Mouse (Mus musculus) adrenal gland, adult 2 months (tissue): Measurements from ENCODE around the gene Rnf212b. TPM values are rescaled to one million over a fixed set of nuclear protein-coding genes. Genes with fewer than 3 reads are reported as not detected.
"Not testable (repeated sequence)": the region's sequence is repeated elsewhere in the genome, so short reads cannot be mapped to it uniquely, and the experiment has no call there.

Experiments
- DNase-seq: peaks from one replicate; pipeline ENCODE4 v3.0.0; 2021
- long read RNA-seq: library from polyadenylated mRNA; stranded (forward); transcript quantifications from one replicate; pipeline ENCODE4 v2.0.0, GENCODE M21; 2021
- polyA plus RNA-seq: library from polyadenylated mRNA; depleted of rRNA; stranded (reverse); fragments of >200 nt; gene quantifications from 2 replicates; pipeline ENCODE4 v1.2.3, GENCODE M21; 2012; rRNA removed
- total RNA-seq, 2 experiments: library from RNA; stranded (reverse); gene quantifications; 2 replicates each; pipeline ENCODE4 v1.2.3; 2021

Gene Rnf212b
- 1 to 10 TPM in 1 of 2 experiments, under 1 TPM in 1; 0.35 to 1.5 TPM for total RNA-seq
- polyA plus RNA-seq, result 0.22 and 0.24 TPM in 2 replicates
- long read RNA-seq, partial matches to known transcripts, result 0 of 1 reads
- long read RNA-seq, other reads (novel, unspliced or antisense), result 1 of 1 reads

DNA sequence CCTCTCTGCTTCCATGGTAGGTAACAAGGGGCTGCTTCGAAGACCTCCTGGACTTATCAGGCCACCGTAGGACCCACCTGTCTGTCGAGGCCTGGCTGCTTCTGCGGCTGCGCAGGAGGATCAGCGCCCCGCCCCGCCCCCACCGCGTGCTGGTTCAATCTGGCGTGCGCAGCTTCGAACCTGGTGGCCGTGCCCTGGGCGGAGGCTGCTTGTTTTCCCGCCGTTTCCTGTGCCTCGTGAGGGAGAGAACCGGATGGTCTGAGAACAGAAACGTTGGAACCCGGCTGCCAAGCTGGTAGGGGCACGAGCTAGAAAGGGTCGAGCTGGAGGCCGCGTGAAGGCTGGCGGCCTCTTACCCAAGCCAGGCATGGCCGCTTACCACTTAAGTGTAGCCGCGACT is at the start of gene Rnf212b:
Rnf212b (plus strand) TSS at position 151 of the 400 bp plus-strand sequence.
- DNase-seq, result no peak

GRCm38 (mm10) chr14:54766937-54767336 is 47.0 kb upstream of the Rnf212b start:
- DNase-seq, result not testable (repeated sequence)

DNA sequence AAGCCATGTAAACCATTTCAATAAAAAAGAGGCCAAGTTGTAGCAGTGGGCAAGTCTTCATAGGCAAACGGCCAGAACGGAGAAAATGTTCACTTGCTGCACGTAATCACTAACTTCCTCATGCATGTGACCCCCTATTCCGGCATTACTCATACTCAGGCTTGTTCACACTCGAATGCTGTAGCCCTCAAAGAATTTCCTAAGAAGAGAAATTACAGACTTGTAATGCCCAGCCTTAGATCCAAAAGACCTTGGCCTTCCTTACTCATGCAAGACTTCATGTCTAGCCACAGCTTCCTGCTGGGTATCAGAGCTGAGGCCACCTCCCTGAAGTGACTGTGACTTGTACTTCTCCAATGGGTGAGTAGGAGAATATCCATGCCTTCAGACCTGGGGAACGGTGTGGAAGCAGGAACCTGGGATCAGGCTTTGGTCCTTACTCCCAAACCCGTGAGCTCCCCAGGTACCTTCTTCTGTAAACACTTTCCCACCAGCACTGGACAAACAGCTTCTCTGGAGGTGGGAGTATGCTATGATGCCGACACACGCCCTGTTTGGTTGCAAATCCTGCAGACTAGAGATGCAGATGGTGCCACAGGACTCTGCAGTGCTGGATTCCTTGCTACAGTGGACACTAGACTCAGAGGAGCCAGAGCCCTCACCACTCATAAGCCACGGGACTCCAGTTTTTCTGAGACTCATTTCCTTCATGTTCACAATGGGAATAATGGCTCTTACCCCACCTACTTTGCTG is 45.5 kb upstream of the Rnf212b start:
- DNase-seq, result peak; percentile 37

GRCm38 (mm10) chr14:54769068-54769425 is 44.9 kb upstream of the Rnf212b start:
- no peak for DNase-seq

DNA sequence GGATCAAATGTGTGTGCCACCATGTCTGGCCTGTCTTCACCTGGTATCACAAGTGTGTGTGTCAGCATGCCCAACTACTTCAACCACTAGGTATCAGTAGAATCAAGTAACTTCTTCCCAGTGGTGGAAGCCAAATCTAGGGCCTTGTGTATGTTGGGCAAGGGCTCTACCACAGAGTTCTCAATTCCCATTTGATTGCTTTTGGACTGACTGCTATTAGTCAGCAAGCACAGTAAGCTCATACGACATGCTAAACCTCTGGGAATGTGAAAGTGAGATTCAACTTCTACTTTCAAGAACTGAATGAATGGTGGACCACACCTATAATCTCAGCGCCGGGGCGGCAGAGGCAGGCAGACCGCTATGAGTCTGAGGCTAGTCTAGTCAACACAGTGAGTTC is 43.6 kb upstream of the Rnf212b start:
- no peak for DNase-seq

DNA sequence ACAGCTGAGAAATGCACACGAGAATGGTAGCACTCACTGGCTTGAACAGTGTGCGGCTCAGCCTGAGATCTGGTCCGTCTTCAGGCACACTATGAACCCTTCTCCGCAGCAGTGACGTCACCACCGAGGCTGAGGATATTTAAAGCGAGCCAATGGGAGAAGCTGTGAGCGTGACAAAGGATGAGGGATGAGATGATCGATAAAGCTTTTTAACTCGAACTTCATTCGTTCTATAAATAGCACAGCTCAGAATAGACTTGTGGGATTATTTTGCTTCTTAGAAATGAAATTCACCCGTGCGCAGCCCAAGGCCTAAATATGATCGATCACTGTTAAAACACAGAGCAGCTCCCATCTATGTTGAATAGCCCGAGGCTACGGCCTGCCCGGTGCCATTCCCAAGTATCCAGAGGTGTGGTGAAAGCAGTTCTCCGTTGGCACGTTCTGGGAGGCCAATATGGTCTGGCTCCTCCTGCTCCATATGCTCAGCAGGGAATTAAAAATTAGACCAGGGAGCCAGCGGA is 41.5 kb upstream of the Rnf212b start:
- no peak for DNase-seq

GRCm38 (mm10) chr14:54775534-54776041 is 38.4 kb upstream of the Rnf212b start:
- DNase-seq, result no peak

- no peak for DNase-seq
Measured at GRCm38 (mm10) chr14:54776768-54777167, 37.2 kb upstream of the Rnf212b start.

DNA sequence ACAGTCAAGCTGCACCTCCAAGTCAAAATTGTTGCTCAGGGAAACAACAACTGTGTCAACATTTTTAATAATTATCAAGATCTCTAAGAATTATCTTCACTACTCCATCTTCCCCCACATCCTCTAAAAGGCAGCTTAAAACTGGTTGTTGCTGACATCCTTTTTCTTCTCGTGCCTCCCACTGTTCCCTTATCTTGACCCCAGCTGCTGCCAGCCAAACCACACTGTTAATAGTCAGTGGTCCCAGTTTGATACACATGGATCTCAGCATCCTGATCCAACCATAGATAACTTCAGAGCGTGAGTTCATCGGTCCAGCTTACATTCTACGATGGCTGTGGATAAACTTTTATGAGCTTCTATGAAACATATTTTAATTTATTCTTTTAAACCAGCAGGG is 36.0 kb upstream of the Rnf212b start:
- no peak for DNase-seq

GRCm38 (mm10) chr14:54780084-54780483 is 33.9 kb upstream of the Rnf212b start:
- no peak for DNase-seq

- peak; percentile 86 for DNase-seq
Measured at GRCm38 (mm10) chr14:54780836-54781609, 32.9 kb upstream of the Rnf212b start.

GRCm38 (mm10) chr14:54781610-54782365 is 32.2 kb upstream of the Rnf212b start, which contains the start of gene Slc7a8:
Gene Slc7a8 (minus strand): TSS chr14:54781946.
- DNase-seq, result peak; percentile 77

- DNase-seq, result no peak
Measured at GRCm38 (mm10) chr14:54782971-54783370, 31.0 kb upstream of the Rnf212b start.

DNA sequence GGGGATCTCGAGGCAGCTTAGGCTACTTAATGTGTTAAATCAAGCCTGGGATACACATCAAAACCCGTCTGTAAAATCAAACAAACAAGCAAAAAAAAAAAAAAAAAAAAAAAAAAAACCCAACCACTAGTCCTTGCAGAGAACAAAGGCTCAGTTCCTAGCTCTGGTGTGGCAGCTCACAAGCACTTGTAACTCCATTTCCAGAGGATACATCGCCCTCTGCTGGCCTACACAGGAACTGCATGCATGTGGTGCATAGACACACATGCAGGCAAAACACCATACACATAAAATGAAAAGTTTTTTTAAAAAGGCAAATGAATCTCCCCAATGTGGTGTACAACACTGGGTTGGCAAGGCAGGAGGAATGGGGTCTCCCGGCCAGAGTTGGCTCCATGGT is 28.0 kb upstream of the Rnf212b start:
- DNase-seq, result peak; percentile 68

- DNase-seq, result peak; percentile 57
Measured at GRCm38 (mm10) chr14:54786489-54786888, 27.5 kb upstream of the Rnf212b start.

GRCm38 (mm10) chr14:54787226-54787625 is 26.7 kb upstream of the Rnf212b start:
- DNase-seq, result no peak

- no peak for DNase-seq
Measured at GRCm38 (mm10) chr14:54788231-54788630, 25.7 kb upstream of the Rnf212b start.

- no peak for DNase-seq
Measured at GRCm38 (mm10) chr14:54792166-54792565, 21.8 kb upstream of the Rnf212b start.

GRCm38 (mm10) chr14:54793351-54793750 is 20.6 kb upstream of the Rnf212b start:
- no peak for DNase-seq

DNA sequence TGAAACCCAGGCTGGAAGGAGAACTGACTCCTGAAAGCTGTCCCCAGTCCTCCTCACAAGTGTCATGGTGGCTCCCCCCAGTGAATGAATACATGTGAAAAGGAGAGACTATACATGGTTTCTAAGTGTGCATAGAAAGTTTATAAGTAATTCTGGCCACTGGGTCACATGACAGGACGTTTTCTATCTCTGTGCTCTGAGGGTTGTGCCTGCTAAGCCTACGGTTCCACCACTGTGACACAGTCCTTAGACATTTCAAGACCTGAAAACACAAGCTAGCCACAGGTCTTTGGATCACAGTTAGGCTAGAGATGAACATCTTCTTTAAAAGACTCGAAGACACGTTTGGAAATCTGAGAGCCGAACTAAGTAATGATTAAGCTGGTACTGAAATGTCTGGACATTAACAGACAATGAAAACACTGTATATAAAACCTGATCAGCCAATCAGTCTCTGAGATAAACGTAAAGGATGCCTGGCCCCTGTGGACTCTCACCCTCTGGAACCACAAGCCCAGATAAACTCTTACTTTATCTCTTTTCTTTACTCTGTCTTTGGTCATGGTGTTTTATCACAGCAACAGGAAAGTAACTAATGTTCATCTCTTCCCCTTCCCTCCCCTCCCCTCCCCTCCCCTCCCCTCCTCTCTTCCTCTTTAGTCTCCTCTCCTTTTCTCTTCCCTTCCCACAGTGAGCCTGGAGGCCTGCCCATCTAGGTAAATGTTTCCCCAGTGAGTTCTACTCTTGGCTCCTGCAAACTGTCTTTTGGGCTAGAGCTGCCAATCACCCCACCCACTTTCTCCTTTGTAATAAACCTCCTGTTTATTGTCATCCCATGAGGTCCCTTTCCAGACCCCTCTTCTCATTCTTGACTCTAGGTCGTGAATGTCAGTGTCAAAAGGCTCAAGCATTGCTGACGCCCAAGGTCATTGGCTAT is 19.8 kb upstream of the Rnf212b start:
- DNase-seq, result no peak

DNA sequence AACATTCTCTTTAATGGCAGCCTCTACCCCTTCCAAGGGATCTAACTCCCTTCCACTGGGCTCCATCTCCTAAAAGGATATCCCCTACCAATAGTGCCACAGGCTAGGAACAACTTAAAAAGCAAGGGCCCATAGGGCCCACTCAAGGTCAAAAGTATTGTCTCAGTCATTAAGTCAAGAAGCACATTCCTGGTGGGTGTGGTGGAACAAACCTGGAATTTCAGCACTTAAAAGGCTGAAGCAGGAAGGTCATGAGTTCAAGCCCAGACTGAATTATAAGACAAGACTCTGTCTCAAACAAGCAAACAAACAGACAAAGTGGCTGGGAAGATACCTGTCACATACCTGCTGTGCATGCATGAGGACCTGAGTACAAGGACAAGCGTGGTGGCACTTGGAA is 18.0 kb upstream of the Rnf212b start:
- DNase-seq, result no peak
